Mouse (Mus musculus) lung, postnatal 0 days (tissue): ENCODE data around the gene Itga9.

Experiments used
- CTCF ChIP-seq: IDR thresholded peaks from 2 replicates; pipeline ENCODE4 v1.5.1; 2016; ENCODE audit warnings: antibody characterized with exemption, mild to moderate bottlenecking
- EP300 ChIP-seq: IDR thresholded peaks from 2 replicates; pipeline ENCODE4 v1.6.1; 2016; ENCODE audit warnings: antibody characterized with exemption, mild to moderate bottlenecking, control low read depth

- no peak for TF ChIP-seq CTCF
- TF ChIP-seq EP300: no peak
Measured at GRCm38 (mm10) chr9:118930611-118931010, 324.1 kb downstream of the Itga9 start.
